In genomic region chr12:86883280-86884196, GRCm38 (mm10) we compare ENCODE assay signal across 8 mouse cellular contexts. TPM values are rescaled to one million over a fixed set of nuclear protein-coding genes. Genes with fewer than 3 reads are reported as not detected.
A peak's percentile ranks its signal among the peaks of the same experiment; 100 is the strongest.
DNase-seq lines count a peak whose midpoint lies in the region; ATAC-seq lines count a peak whose summit lies in the region.

No protein-coding gene starts in this region.

- DNase-seq in frontal cortex, adult 2 months (ENCODE audit: extremely low spot score in 1 of 2, low spot score in 1 of 2): no peak
- peak; percentile 82 for DNase-seq in adrenal gland, postnatal 10 days
- DNase-seq in forebrain, embryonic 11.5 days (ENCODE audit: low spot score): peak; percentile 77
- DNase-seq in heart, postnatal 14 days: peak; percentile 73 to 77
- peak; percentile 71 to 74 for DNase-seq in left cerebral cortex, postnatal 36 days (ENCODE audit: low spot score in 2 of 2)
- DNase-seq in testis, postnatal 10 days (ENCODE audit: low spot score): peak; percentile 86

- peak overlapping the region; percentile 98 for H3K4me2 ChIP-seq in forebrain, embryonic 11.5 days (ENCODE audit: low read depth, low read length, severe bottlenecking)
- H3K4me2 ChIP-seq in midbrain, embryonic 13.5 days (replicated peaks): peak overlapping the region; percentile 95

- peak overlapping the region; percentile 97 for H3K9ac ChIP-seq in forebrain, embryonic 11.5 days (ENCODE audit: low read length)
- H3K9ac ChIP-seq in midbrain, embryonic 13.5 days (replicated peaks): peak overlapping the region; percentile 100

- H3K4me3 ChIP-seq in forebrain, embryonic 11.5 days (ENCODE audit: low read depth, low read length): peak overlapping the region; percentile 88
- peak overlapping the region; percentile 96 for H3K4me3 ChIP-seq in midbrain, embryonic 13.5 days (replicated peaks)

- H3K4me1 ChIP-seq in forebrain, embryonic 11.5 days (replicated peaks; ENCODE audit: control insufficient read depth, insufficient read depth, low read length): peaks cover 39% of the 10 kb centered on the region
- H3K4me1 ChIP-seq in midbrain, embryonic 13.5 days (replicated peaks): peaks cover 65% of the 10 kb centered on the region

- H3K27me3 ChIP-seq in forebrain, embryonic 11.5 days (ENCODE audit: control insufficient read depth, insufficient read depth, low read length): no peaks in the 10 kb centered on the region
- no peaks in the 10 kb centered on the region for H3K27me3 ChIP-seq in midbrain, embryonic 13.5 days

- WGBS in forebrain, embryonic 11.5 days: under 1% methylated on average over 84 of the region's 84 CpGs
- WGBS in midbrain, embryonic 13.5 days: under 1% methylated on average over 83 of the region's 84 CpGs

- intact Hi-C loops in heart, postnatal 14 days (cut with DNase I): loop anchor here (2.0 kb wide), 2 partner anchors 59 to 87 kb away; no protein-coding TSS in a partner anchor
- intact Hi-C loops in left cerebral cortex, postnatal 36 days (cut with DNase I): loop anchor here (1.0 to 2.0 kb wide), 2 partner anchors 59 to 83 kb away; no protein-coding TSS in a partner anchor

- H3K9me3 ChIP-seq in forebrain, embryonic 11.5 days (ENCODE audit: control insufficient read depth, low read length): no peaks in the 10 kb centered on the region
- no peaks in the 10 kb centered on the region for H3K9me3 ChIP-seq in midbrain, embryonic 13.5 days

- H3K27ac ChIP-seq in forebrain, embryonic 11.5 days (ENCODE audit: low read depth, low read length): peak overlapping the region; percentile 99
- peak overlapping the region; percentile 100 for H3K27ac ChIP-seq in midbrain, embryonic 13.5 days

- ATAC-seq in frontal cortex, adult (ENCODE audit: low TSS enrichment): peak; percentile 7; the same call in 1 of the 2 replicates
- no peak for ATAC-seq in forebrain, embryonic 11.5 days (replicated peaks; ENCODE audit: low FRiP score)
- peak; percentile 1; the same call in 1 of the 2 replicates for ATAC-seq in midbrain, embryonic 13.5 days

- no peaks in the 10 kb centered on the region for H3K36me3 ChIP-seq in forebrain, embryonic 11.5 days (ENCODE audit: control insufficient read depth, insufficient read depth, low read length)
- H3K36me3 ChIP-seq in midbrain, embryonic 13.5 days: peaks cover 18% of the 10 kb centered on the region; the same call in 1 of the 2 replicates

RNA-seq across cellular contexts. Expression of gene Irf2bpl, which starts 1.1 kb away (rescaled TPM):
- 48.5 and 50.2 TPM in 2 replicates for polyA plus RNA-seq in frontal cortex, adult 2 months (2012; rRNA removed)
- 10 to 100 TPM; 39.7 to 53.2 TPM for total RNA-seq in adrenal gland, postnatal 10 days (2021)
- 40.3 and 42.7 TPM in 2 replicates for polyA plus RNA-seq in forebrain, embryonic 11.5 days (2014; fragmentation: Nextera tagmentation; extraction: Ambion mirVana)
- total RNA-seq in heart, postnatal 14 days (2021): 10 to 100 TPM; 44.7 to 51.8 TPM
- total RNA-seq in left cerebral cortex, postnatal 36 days (2021): 10 to 100 TPM; 70.7 to 73.6 TPM
- polyA plus RNA-seq in midbrain, embryonic 13.5 days (2015; fragmentation: Nextera tagmentation; extraction: Ambion mirVana): 65.3 and 75.5 TPM in 2 replicates

Comparison
In these comparisons a context has a peak if more than half of its experiments do, and no peak if none do; other contexts are left out.
1. DNase-seq: peak in adrenal gland, postnatal 10 days (single experiment), forebrain, embryonic 11.5 days (single experiment), heart, postnatal 14 days (2 of 2), left cerebral cortex, postnatal 36 days (2 of 2) and testis, postnatal 10 days (single experiment); none in frontal cortex, adult 2 months (0 of 2).